Mouse (Mus musculus): ENCODE measurements around the gene Ttll12.

Ttll12 gene

GRCm38 (mm10) chr15:83528892-83529291, 66.1 kb downstream of the Ttll12 start:
- in situ Hi-C loops (cut with MboI, MseI): no loop called here

GRCm38 (mm10) chr15:83527747-83528146, 67.2 kb downstream of the Ttll12 start:
- in situ Hi-C loops (cut with MboI, MseI): no loop called here

GRCm38 (mm10) chr15:83527092-83527437, 67.9 kb downstream of the Ttll12 start:
- in situ Hi-C loops (cut with MboI, MseI): no loop called here

GRCm38 (mm10) chr15:83526424-83527091, 68.4 kb downstream of the Ttll12 start, which contains the start of gene Bik:
Gene Bik, plus strand, starts transcription at chr15:83526862.
- in situ Hi-C loops (cut with MboI, MseI): no loop called here
